Mouse (Mus musculus) midbrain, postnatal 0 days (tissue): ENCODE data around the gene Rasa2. TPM values are rescaled to one million over a fixed set of nuclear protein-coding genes. Genes with fewer than 3 reads are reported as not detected.

Source experiments
- ATAC-seq: fragments of 200-750 bp; cut with Nextera tagmentation; 2 replicates; pipeline ENCODE4 v1.8.0; 2017; ENCODE audit warnings: moderate number of reproducible peaks, mild to moderate bottlenecking, moderate TSS enrichment, moderate library complexity; ENCODE audit not compliant: low FRiP score
- DNase-seq: peaks from one replicate; pipeline ENCODE4 v3.0.0-alpha.2; 2015; ENCODE audit warnings: low spot score
- H3K27ac ChIP-seq: fragments of 300-500 bp; sonication (generic); 2 replicates; pipeline ENCODE4 v1.5.1; 2014; ENCODE audit warnings: low read depth, mild to moderate bottlenecking, low read length, mixed read lengths
- H3K27me3 ChIP-seq: fragments of 300-500 bp; sonication (generic); 2 replicates; pipeline ENCODE4 v1.6.1; 2014; ENCODE audit warnings: low read length, control low read depth, mixed read lengths; ENCODE audit not compliant: insufficient read depth
- H3K36me3 ChIP-seq: fragments of 300-500 bp; sonication (generic); 2 replicates; pipeline ENCODE4 v1.6.1; 2014; ENCODE audit warnings: low read length, control low read depth, mixed read lengths; ENCODE audit not compliant: insufficient read depth
- H3K4me1 ChIP-seq: fragments of 300-500 bp; sonication (generic); 2 replicates; pipeline ENCODE4 v1.6.1; 2014; ENCODE audit warnings: mild to moderate bottlenecking, control low read depth, antibody characterized with exemption, low read length, mixed read lengths; ENCODE audit not compliant: insufficient read depth
- H3K4me2 ChIP-seq: fragments of 300-500 bp; sonication (generic); 2 replicates; pipeline ENCODE4 v1.6.1; 2014; ENCODE audit warnings: low read depth, mild to moderate bottlenecking, low read length, mixed read lengths; ENCODE audit not compliant: poor library complexity, severe bottlenecking
- H3K4me3 ChIP-seq: fragments of 300-500 bp; sonication (generic); 2 replicates; pipeline ENCODE4 v1.5.1; 2014; ENCODE audit warnings: low read depth, mild to moderate bottlenecking, low read length, moderate library complexity
- H3K9ac ChIP-seq: fragments of 300-500 bp; sonication (generic); replicated peaks from 2 replicates; pipeline ENCODE4 v1.6.1; 2014; ENCODE audit warnings: mild to moderate bottlenecking, low read length, moderate library complexity, mixed read lengths; ENCODE audit not compliant: poor library complexity, severe bottlenecking
- H3K9me3 ChIP-seq: fragments of 300-500 bp; sonication (generic); 2 replicates; pipeline ENCODE4 v1.6.1; 2016; ENCODE audit warnings: low read length, control low read depth
- CTCF ChIP-seq: IDR thresholded peaks from 2 replicates; pipeline ENCODE4 v1.5.1; 2016; ENCODE audit warnings: antibody characterized with exemption, mild to moderate bottlenecking
- WGBS: fragments of 180-500 bp; shearing (Covaris S2); extraction: QIAGEN DNeasy Blood & Tissue Kit; methylation state at CpG from one replicate; pipeline ENCODE4 v1.1.7; 2014; 5-methylcytosine and 5-hydroxymethylcytosine counted together
- polyA plus RNA-seq: library from polyadenylated mRNA; unstranded; fragments of >200 nt; fragmentation: Nextera tagmentation; extraction: Ambion mirVana; gene quantifications from 2 replicates; pipeline ENCODE4 v1.2.1, GENCODE M21; 2015
- total RNA-seq: library from RNA; depleted of rRNA; stranded (reverse); fragments of >200 nt; gene quantifications from 2 replicates; pipeline ENCODE4 v1.2.3, GENCODE M21; 2014

Rasa2 gene
- total and polyA plus RNA-seq, 2 experiments from 2014 or later, result 11.5 to 13.4 TPM

- no peak for ATAC-seq
- no peak for TF ChIP-seq CTCF
- Histone ChIP-seq H3K9ac (no peak overlapping the region), H3K4me2 (no peak overlapping the region), H3K9me3 (no peaks in the 10 kb centered on the region), H3K4me1 (no peaks in the 10 kb centered on the region), H3K27me3 (peaks cover 4% of the 10 kb centered on the region; the same call in 1 of the 2 replicates), H3K4me3 (no peak overlapping the region), H3K27ac (no peak overlapping the region), H3K36me3 (no peaks in the 10 kb centered on the region)
- DNase-seq, result no peak
- WGBS, result 56% methylated on average over 7 of the region's 7 CpGs
Measured at GRCm38 (mm10) chr9:96637157-96637548, 5.7 kb upstream of the Rasa2 start.

- no peaks in the 10 kb centered on the region for H3K36me3 ChIP-seq
- no peak overlapping the region for H3K9ac ChIP-seq
- 44% methylated on average over 9 of the region's 9 CpGs for WGBS
- no peak for TF ChIP-seq CTCF
- no peak overlapping the region for H3K4me2 ChIP-seq
- ATAC-seq (no peak), DNase-seq (no peak)
- peaks cover 4% of the 10 kb centered on the region; the same call in 1 of the 2 replicates for H3K27me3 ChIP-seq
- H3K4me3 ChIP-seq, result no peak overlapping the region
- no peaks in the 10 kb centered on the region for H3K9me3 ChIP-seq
- no peak overlapping the region for H3K27ac ChIP-seq
- H3K4me1 ChIP-seq, result no peaks in the 10 kb centered on the region
Measured at GRCm38 (mm10) chr9:96636423-96637156, 5.2 kb upstream of the Rasa2 start.

DNA sequence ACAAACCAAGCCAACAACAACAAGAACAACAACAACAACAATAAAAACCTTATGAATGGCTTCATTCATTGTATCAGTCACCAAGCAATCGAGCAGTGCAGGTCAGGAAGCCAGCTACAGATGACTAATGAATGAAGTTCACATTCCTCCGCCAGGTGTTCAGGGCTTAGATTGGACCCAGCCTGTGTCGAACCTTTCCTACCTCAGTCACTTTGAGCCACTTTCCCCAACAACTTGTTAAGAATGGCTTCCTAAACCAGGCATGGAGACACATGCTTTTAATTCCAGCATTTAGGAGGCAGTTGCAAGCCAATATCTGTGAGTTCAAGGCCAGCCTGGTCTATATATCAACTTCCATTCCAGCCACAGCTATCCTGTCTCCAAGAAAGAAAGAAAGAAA lies 4.5 kb upstream of the Rasa2 start:
- no peak overlapping the region for H3K27ac ChIP-seq
- TF ChIP-seq CTCF, result no peak
- no peaks in the 10 kb centered on the region for H3K36me3 ChIP-seq
- H3K9ac ChIP-seq, result no peak overlapping the region
- H3K9me3 ChIP-seq, result no peaks in the 10 kb centered on the region
- no peak for DNase-seq
- 83% methylated on average over 3 of the region's 3 CpGs for WGBS
- H3K4me1 ChIP-seq, result no peaks in the 10 kb centered on the region
- peaks cover 4% of the 10 kb centered on the region; the same call in 1 of the 2 replicates for H3K27me3 ChIP-seq
- no peak for ATAC-seq
- H3K4me3 ChIP-seq, result no peak overlapping the region
- H3K4me2 ChIP-seq, result no peak overlapping the region

DNA sequence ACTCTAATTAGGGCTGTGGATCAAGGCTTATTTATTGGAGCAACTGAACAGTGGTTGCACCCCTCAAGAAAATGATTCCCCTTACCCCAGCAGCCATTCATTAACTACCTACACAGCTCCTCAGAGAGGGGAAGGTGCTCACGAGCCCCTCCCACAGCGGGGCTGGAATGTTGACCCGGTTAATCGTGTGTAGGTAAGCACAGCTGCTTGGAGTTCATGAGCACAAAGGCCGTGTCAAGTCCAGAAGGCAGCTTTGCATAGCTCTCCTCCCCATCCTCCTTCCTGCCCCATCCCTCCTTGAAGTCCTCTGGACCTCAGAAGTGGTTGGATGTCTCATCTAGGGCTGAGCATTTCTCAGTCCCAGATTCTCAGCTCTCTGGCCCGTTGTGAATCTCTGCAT lies 3.8 kb upstream of the Rasa2 start:
- ATAC-seq, result no peak

GRCm38 (mm10) chr9:96633771-96634170 lies 2.4 kb upstream of the Rasa2 start:
- Histone ChIP-seq H3K4me3 (no peak overlapping the region), H3K9me3 (no peaks in the 10 kb centered on the region), H3K4me2 (no peak overlapping the region), H3K4me1 (0 out of 2 replicates have a peak, but pooled peaks cover 5% of the 10 kb centered on the region), H3K27me3 (peaks cover 4% of the 10 kb centered on the region; the same call in 1 of the 2 replicates), H3K36me3 (no peaks in the 10 kb centered on the region), H3K27ac (no peak overlapping the region), H3K9ac (no peak overlapping the region)
- no peak for DNase-seq
- no peak for ATAC-seq
- 90% methylated on average over 2 of the region's 2 CpGs for WGBS
- TF ChIP-seq CTCF, result no peak

More for the DNA sequence above, 3.8 kb upstream of the Rasa2 start:
- 77% methylated on average over 6 of the region's 6 CpGs for WGBS
- Histone ChIP-seq H3K36me3 (no peaks in the 10 kb centered on the region), H3K9ac (no peak overlapping the region), H3K4me1 (no peaks in the 10 kb centered on the region), H3K27me3 (peaks cover 4% of the 10 kb centered on the region; the same call in 1 of the 2 replicates), H3K4me2 (no peak overlapping the region), H3K4me3 (no peak overlapping the region), H3K27ac (no peak overlapping the region), H3K9me3 (no peaks in the 10 kb centered on the region)
- no peak for TF ChIP-seq CTCF
- no peak for DNase-seq

- Histone ChIP-seq H3K27me3 (peaks cover 4% of the 10 kb centered on the region; the same call in 1 of the 2 replicates), H3K4me2 (no peak overlapping the region), H3K9ac (no peak overlapping the region), H3K9me3 (no peaks in the 10 kb centered on the region), H3K4me3 (no peak overlapping the region), H3K27ac (no peak overlapping the region), H3K36me3 (no peaks in the 10 kb centered on the region), H3K4me1 (0 out of 2 replicates have a peak, but pooled peaks cover 5% of the 10 kb centered on the region)
- no peak for DNase-seq
- no peak for ATAC-seq
- 33% methylated on average over 7 of the region's 7 CpGs for WGBS
- TF ChIP-seq CTCF, result no peak
Measured at GRCm38 (mm10) chr9:96632756-96633155, 1.3 kb upstream of the Rasa2 start.
